Mouse (Mus musculus): ENCODE results near the gene Tcp10c.
A peak's percentile ranks its signal among the peaks of the same experiment; 100 is the strongest.
"Not testable (repeated sequence)": the region's sequence is repeated elsewhere in the genome, so short reads cannot be mapped to it uniquely, and the experiment has no call there.

Tcp10c gene

GRCm38 (mm10) chr17:13354521-13354920 lies at the start of gene Tcp10c:
Tcp10c (plus strand) TSS chr17:13354572.
- not testable (repeated sequence) for DNase-seq (ENCODE audit: low spot score in 2 of 2)

- DNase-seq (ENCODE audit: low spot score in 2 of 2): not testable (repeated sequence)
These were observed 46.5 kb upstream of the Tcp10c start for GRCm38 (mm10) chr17:13307852-13308251.

- not testable (repeated sequence) for DNase-seq (ENCODE audit: low spot score in 2 of 2)
These were observed 46.0 kb upstream of the Tcp10c start for GRCm38 (mm10) chr17:13308344-13308743.

GRCm38 (mm10) chr17:13308746-13309145 lies 45.6 kb upstream of the Tcp10c start:
- not testable (repeated sequence) for DNase-seq (ENCODE audit: low spot score in 2 of 2)

- not testable (repeated sequence) for DNase-seq (ENCODE audit: low spot score in 2 of 2)
These were observed 45.2 kb upstream of the Tcp10c start for GRCm38 (mm10) chr17:13309182-13309631.

- DNase-seq (ENCODE audit: low spot score in 2 of 2): not testable (repeated sequence)
These were observed 24.4 kb upstream of the Tcp10c start for GRCm38 (mm10) chr17:13329967-13330366.

GRCm38 (mm10) chr17:13331179-13331578 lies 23.2 kb upstream of the Tcp10c start:
- DNase-seq (ENCODE audit: low spot score in 2 of 2): not testable (repeated sequence)

GRCm38 (mm10) chr17:13332496-13332895 lies 21.9 kb upstream of the Tcp10c start:
- DNase-seq (ENCODE audit: low spot score in 2 of 2): not testable (repeated sequence)

GRCm38 (mm10) chr17:13336979-13337749 lies 17.2 kb upstream of the Tcp10c start:
- DNase-seq (ENCODE audit: low spot score in 2 of 2): peak in 1 of 2 experiments; percentile 36

GRCm38 (mm10) chr17:13337931-13338330 lies 16.4 kb upstream of the Tcp10c start:
- not testable (repeated sequence) for DNase-seq (ENCODE audit: low spot score in 2 of 2)

GRCm38 (mm10) chr17:13340071-13340470 lies 14.3 kb upstream of the Tcp10c start:
- DNase-seq (ENCODE audit: low spot score in 2 of 2): not testable (repeated sequence)

- DNase-seq (ENCODE audit: low spot score in 2 of 2): not testable (repeated sequence)
These were observed 8.4 kb upstream of the Tcp10c start for GRCm38 (mm10) chr17:13345923-13346322.

GRCm38 (mm10) chr17:13349563-13349962 lies 4.8 kb upstream of the Tcp10c start:
- DNase-seq (ENCODE audit: low spot score in 2 of 2): not testable (repeated sequence)

GRCm38 (mm10) chr17:13353249-13353648 lies 1.1 kb upstream of the Tcp10c start:
- not testable (repeated sequence) for DNase-seq (ENCODE audit: low spot score in 2 of 2)

GRCm38 (mm10) chr17:13362489-13362888 lies 8.1 kb downstream of the Tcp10c start:
- not testable (repeated sequence) for DNase-seq (ENCODE audit: low spot score in 2 of 2)

- DNase-seq (ENCODE audit: low spot score in 2 of 2): not testable (repeated sequence)
These were observed 9.4 kb downstream of the Tcp10c start for GRCm38 (mm10) chr17:13363773-13364172.

GRCm38 (mm10) chr17:13364196-13364595 lies 9.8 kb downstream of the Tcp10c start:
- not testable (repeated sequence) for DNase-seq (ENCODE audit: low spot score in 2 of 2)

- DNase-seq (ENCODE audit: low spot score in 2 of 2): not testable (repeated sequence)
These were observed 12.8 kb downstream of the Tcp10c start for GRCm38 (mm10) chr17:13367181-13367580.

GRCm38 (mm10) chr17:13368658-13369057 lies 14.3 kb downstream of the Tcp10c start:
- DNase-seq (ENCODE audit: low spot score in 2 of 2): not testable (repeated sequence)

- not testable (repeated sequence) for DNase-seq (ENCODE audit: low spot score in 2 of 2)
These were observed 16.4 kb downstream of the Tcp10c start for GRCm38 (mm10) chr17:13370746-13371145.

GRCm38 (mm10) chr17:13378341-13378740 lies 24.0 kb downstream of the Tcp10c start:
- not testable (repeated sequence) for DNase-seq (ENCODE audit: low spot score in 2 of 2)

GRCm38 (mm10) chr17:13379951-13380615 lies 25.7 kb downstream of the Tcp10c start:
- DNase-seq (ENCODE audit: low spot score in 2 of 2): not testable (repeated sequence)

- not testable (repeated sequence) for DNase-seq (ENCODE audit: low spot score in 2 of 2)
These were observed 26.9 kb downstream of the Tcp10c start for GRCm38 (mm10) chr17:13381286-13381685.

All from frontal cortex, postnatal 25 days (tissue).